Mouse (Mus musculus): Measurements from ENCODE around the gene Sstr4. TPM values are rescaled to one million over a fixed set of nuclear protein-coding genes. Genes with fewer than 3 reads are reported as not detected.

Sstr4 gene
- polyA plus RNA-seq, 1 experiment from 2014 or later, result 3.5 TPM

DNA sequence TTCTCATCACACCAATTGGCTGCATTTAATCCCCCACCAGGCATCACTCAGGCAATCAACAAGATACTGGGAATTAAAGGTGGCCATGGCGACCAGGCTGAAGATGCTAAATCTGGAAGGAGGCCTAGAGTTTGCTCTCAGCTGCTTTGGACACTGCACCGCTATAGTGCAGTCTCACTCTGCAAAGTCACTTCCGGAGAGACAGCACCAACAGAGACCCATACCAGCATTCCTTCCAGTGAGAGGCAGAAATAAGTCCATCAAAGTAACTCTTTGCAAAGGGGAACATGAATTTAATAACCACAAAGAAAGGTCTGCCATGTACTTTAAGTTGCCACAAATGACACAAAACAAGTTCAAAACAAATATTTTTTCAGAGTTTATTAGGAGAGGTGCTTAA, 41.1 kb downstream of the Sstr4 start:
- WGBS, result 67% methylated on average over 3 of the region's 3 CpGs

DNA sequence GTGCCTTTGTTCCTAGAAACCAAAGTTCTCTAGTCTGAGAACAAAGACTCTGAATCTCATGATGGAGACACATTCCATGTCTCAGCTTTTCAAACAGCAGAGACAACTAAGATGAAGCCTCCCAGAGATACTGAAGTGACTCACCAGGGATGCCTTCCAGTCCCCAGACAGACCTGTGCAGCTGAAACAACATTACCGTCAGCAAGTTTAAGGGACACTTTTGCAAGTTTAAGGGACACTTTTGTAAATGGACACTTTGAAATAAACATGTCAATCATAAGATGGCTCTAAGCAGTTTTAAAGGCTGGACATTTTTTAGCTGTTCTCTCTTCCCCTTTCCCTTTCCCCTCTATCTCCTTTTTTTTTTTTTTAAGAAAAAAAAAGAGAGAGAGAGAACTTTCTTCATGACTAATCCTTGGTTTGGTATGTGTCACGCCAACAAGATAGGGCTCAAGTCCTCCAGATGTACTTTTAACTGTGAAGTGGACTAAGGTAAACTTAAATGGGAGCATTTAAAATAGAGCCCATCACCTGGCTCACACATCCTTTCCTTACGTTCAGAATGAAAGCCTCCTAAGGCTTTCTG, 44.6 kb downstream of the Sstr4 start:
- Histone ChIP-seq H3K4me2 (ENCODE audit: low read depth, low read length) (no peak overlapping the region), H3K27me3 (ENCODE audit: control insufficient read depth, insufficient read depth, low read length) (no peaks in the 10 kb centered on the region), H3K9me3 (ENCODE audit: control insufficient read depth, low read length) (no peaks in the 10 kb centered on the region), H3K4me1 (ENCODE audit: control insufficient read depth, insufficient read depth, low read length) (no peaks in the 10 kb centered on the region), H3K27ac (ENCODE audit: low read depth, low read length) (no peak overlapping the region), H3K36me3 (ENCODE audit: control insufficient read depth, insufficient read depth, low read length) (no peaks in the 10 kb centered on the region), H3K9ac (replicated peaks; ENCODE audit: low read depth, low read length) (no peak overlapping the region), H3K4me3 (ENCODE audit: low read depth, low read length) (no peak overlapping the region)
- ATAC-seq (ENCODE audit: low read depth), result no peak
- 76% methylated on average over 3 of the region's 3 CpGs for WGBS

More for the DNA sequence above, 41.1 kb downstream of the Sstr4 start:
- Histone ChIP-seq H3K9ac (replicated peaks; ENCODE audit: low read depth, low read length) (no peak overlapping the region), H3K9me3 (ENCODE audit: control insufficient read depth, low read length) (no peaks in the 10 kb centered on the region), H3K4me1 (ENCODE audit: control insufficient read depth, insufficient read depth, low read length) (no peaks in the 10 kb centered on the region), H3K36me3 (ENCODE audit: control insufficient read depth, insufficient read depth, low read length) (no peaks in the 10 kb centered on the region), H3K4me2 (ENCODE audit: low read depth, low read length) (no peak overlapping the region), H3K27me3 (ENCODE audit: control insufficient read depth, insufficient read depth, low read length) (no peaks in the 10 kb centered on the region), H3K27ac (ENCODE audit: low read depth, low read length) (no peak overlapping the region), H3K4me3 (ENCODE audit: low read depth, low read length) (no peak overlapping the region)
- ATAC-seq (ENCODE audit: low read depth), result no peak

GRCm38 (mm10) chr2:148441421-148441820, 46.3 kb downstream of the Sstr4 start:
- H3K4me3 ChIP-seq (ENCODE audit: low read depth, low read length), result no peak overlapping the region

DNA sequence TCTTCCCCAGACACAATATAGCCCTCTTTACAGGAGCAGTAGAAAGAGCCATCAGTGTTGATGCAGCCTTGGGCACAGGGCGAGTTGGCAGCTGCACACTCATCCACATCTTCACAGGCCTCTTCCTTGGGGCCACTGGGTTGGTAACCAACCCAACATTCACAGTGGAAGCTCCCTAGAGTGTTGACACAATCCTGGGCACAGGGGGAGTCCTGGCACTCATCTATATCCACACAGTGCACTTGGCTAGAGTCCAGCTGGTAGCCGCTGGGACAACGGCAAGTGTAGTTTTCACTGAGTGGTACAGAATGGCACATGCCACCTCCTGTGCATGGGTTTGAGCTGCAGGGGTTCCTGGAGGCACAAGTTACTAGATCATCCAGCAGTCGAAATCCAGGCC, 47.0 kb downstream of the Sstr4 start:
- Histone ChIP-seq H3K9me3 (ENCODE audit: control insufficient read depth, low read length) (no peaks in the 10 kb centered on the region), H3K9ac (replicated peaks; ENCODE audit: low read depth, low read length) (no peak overlapping the region), H3K27ac (ENCODE audit: low read depth, low read length) (no peak overlapping the region), H3K27me3 (ENCODE audit: control insufficient read depth, insufficient read depth, low read length) (no peaks in the 10 kb centered on the region), H3K4me1 (ENCODE audit: control insufficient read depth, insufficient read depth, low read length) (no peaks in the 10 kb centered on the region), H3K4me3 (ENCODE audit: low read depth, low read length) (no peak overlapping the region), H3K36me3 (ENCODE audit: control insufficient read depth, insufficient read depth, low read length) (no peaks in the 10 kb centered on the region), H3K4me2 (ENCODE audit: low read depth, low read length) (0 out of 2 replicates have a peak overlapping the region, but pooled peaks have one; percentile 1)
- WGBS, result 71% methylated on average over 4 of the region's 4 CpGs
- peak; percentile 28; the same call in 1 of the 2 replicates for ATAC-seq (ENCODE audit: low read depth)

More at GRCm38 (mm10) chr2:148441421-148441820, 46.3 kb downstream of the Sstr4 start:
- no peak overlapping the region for H3K27ac ChIP-seq (ENCODE audit: low read depth, low read length)
- no peaks in the 10 kb centered on the region for H3K9me3 ChIP-seq (ENCODE audit: control insufficient read depth, low read length)
- H3K27me3 ChIP-seq (ENCODE audit: control insufficient read depth, insufficient read depth, low read length), result no peaks in the 10 kb centered on the region
- no peak overlapping the region for H3K4me2 ChIP-seq (ENCODE audit: low read depth, low read length)
- no peak for ATAC-seq (ENCODE audit: low read depth)
- no peak overlapping the region for H3K9ac ChIP-seq (replicated peaks; ENCODE audit: low read depth, low read length)
- H3K36me3 ChIP-seq (ENCODE audit: control insufficient read depth, insufficient read depth, low read length), result no peaks in the 10 kb centered on the region
- no peaks in the 10 kb centered on the region for H3K4me1 ChIP-seq (ENCODE audit: control insufficient read depth, insufficient read depth, low read length)
- WGBS, result 87% methylated on average over 10 of the region's 10 CpGs

DNA sequence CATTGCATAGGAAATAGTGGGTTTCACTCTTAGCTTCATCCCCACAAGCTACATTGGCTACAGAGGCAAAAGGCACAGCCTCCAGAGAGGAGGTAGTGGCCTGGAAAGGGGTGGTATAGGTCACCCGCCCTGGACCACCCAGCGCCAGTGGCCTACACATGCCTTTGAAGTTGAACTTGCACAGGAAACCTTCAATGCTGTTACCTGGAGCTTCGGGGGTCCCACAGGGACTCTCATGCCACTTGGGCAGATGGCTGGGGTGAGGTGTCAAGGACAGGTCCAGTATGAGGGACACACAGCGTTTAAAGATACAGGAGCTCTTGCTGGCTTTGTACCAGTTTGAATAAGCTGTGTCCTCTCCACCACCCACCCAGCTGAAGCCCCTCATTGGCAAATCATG, 47.6 kb downstream of the Sstr4 start:
- ATAC-seq (ENCODE audit: low read depth), result no peak
- 0 out of 2 replicates have a peak overlapping the region, but pooled peaks have one; percentile 2 for H3K27ac ChIP-seq (ENCODE audit: low read depth, low read length)
- no peak overlapping the region; the same call in 1 of the 2 replicates for H3K4me3 ChIP-seq (ENCODE audit: low read depth, low read length)
- H3K9me3 ChIP-seq (ENCODE audit: control insufficient read depth, low read length), result no peaks in the 10 kb centered on the region
- 93% methylated on average over 4 of the region's 4 CpGs for WGBS
- no peaks in the 10 kb centered on the region for H3K27me3 ChIP-seq (ENCODE audit: control insufficient read depth, insufficient read depth, low read length)
- no peak overlapping the region for H3K9ac ChIP-seq (replicated peaks; ENCODE audit: low read depth, low read length)
- H3K4me1 ChIP-seq (ENCODE audit: control insufficient read depth, insufficient read depth, low read length), result no peaks in the 10 kb centered on the region
- H3K4me2 ChIP-seq (ENCODE audit: low read depth, low read length), result no peak overlapping the region
- H3K36me3 ChIP-seq (ENCODE audit: control insufficient read depth, insufficient read depth, low read length), result no peaks in the 10 kb centered on the region

- H3K4me1 ChIP-seq (ENCODE audit: control insufficient read depth, insufficient read depth, low read length), result no peaks in the 10 kb centered on the region
- H3K9ac ChIP-seq (replicated peaks; ENCODE audit: low read depth, low read length), result no peak within 1 kb of the TSS
- no peaks in the 10 kb centered on the region for H3K9me3 ChIP-seq (ENCODE audit: control insufficient read depth, low read length)
- no peak within 1 kb of the TSS for H3K4me2 ChIP-seq (ENCODE audit: low read depth, low read length)
- H3K27ac ChIP-seq (ENCODE audit: low read depth, low read length), result 0 out of 2 replicates have a peak within 1 kb of the TSS, but pooled peaks have one; percentile 2
- 67% methylated on average over 13 of the region's 13 CpGs for WGBS
- H3K4me3 ChIP-seq (ENCODE audit: low read depth, low read length), result no peak within 1 kb of the TSS; the same call in 1 of the 2 replicates
- ATAC-seq (ENCODE audit: low read depth), result peak; percentile 51; the same call in 1 of the 2 replicates
- no peaks in the 10 kb centered on the region for H3K27me3 ChIP-seq (ENCODE audit: control insufficient read depth, insufficient read depth, low read length)
- H3K36me3 ChIP-seq (ENCODE audit: control insufficient read depth, insufficient read depth, low read length), result no peaks in the 10 kb centered on the region
Observed at GRCm38 (mm10) chr2:148443249-148443958, 48.3 kb downstream of the Sstr4 start, which contains the start of gene Cd93. TSS of gene Cd93 (minus strand) at chr2:148443563.

- ATAC-seq (ENCODE audit: low read depth), result no peak
- H3K4me2 ChIP-seq (ENCODE audit: low read depth, low read length), result no peak overlapping the region
- H3K9ac ChIP-seq (replicated peaks; ENCODE audit: low read depth, low read length), result no peak overlapping the region
- H3K4me3 ChIP-seq (ENCODE audit: low read depth, low read length), result no peak overlapping the region
- H3K27ac ChIP-seq (ENCODE audit: low read depth, low read length), result no peak overlapping the region
- 88% methylated on average over 1 of the region's 1 CpGs for WGBS
- no peaks in the 10 kb centered on the region for H3K36me3 ChIP-seq (ENCODE audit: control insufficient read depth, insufficient read depth, low read length)
- H3K4me1 ChIP-seq (ENCODE audit: control insufficient read depth, insufficient read depth, low read length), result no peaks in the 10 kb centered on the region
- H3K9me3 ChIP-seq (ENCODE audit: control insufficient read depth, low read length), result no peaks in the 10 kb centered on the region
- H3K27me3 ChIP-seq (ENCODE audit: control insufficient read depth, insufficient read depth, low read length), result no peaks in the 10 kb centered on the region
Observed at GRCm38 (mm10) chr2:148444472-148444871, 49.3 kb downstream of the Sstr4 start.

- Histone ChIP-seq H3K4me3 (ENCODE audit: low read depth, low read length) (no peak overlapping the region), H3K27me3 (ENCODE audit: control insufficient read depth, insufficient read depth, low read length) (no peaks in the 10 kb centered on the region), H3K9me3 (ENCODE audit: control insufficient read depth, low read length) (no peaks in the 10 kb centered on the region), H3K36me3 (ENCODE audit: control insufficient read depth, insufficient read depth, low read length) (no peaks in the 10 kb centered on the region), H3K27ac (ENCODE audit: low read depth, low read length) (no peak overlapping the region), H3K4me1 (ENCODE audit: control insufficient read depth, insufficient read depth, low read length) (no peaks in the 10 kb centered on the region), H3K9ac (replicated peaks; ENCODE audit: low read depth, low read length) (no peak overlapping the region), H3K4me2 (ENCODE audit: low read depth, low read length) (no peak overlapping the region)
- no peak for ATAC-seq (ENCODE audit: low read depth)
- 98% methylated on average over 1 of the region's 1 CpGs for WGBS
Observed at GRCm38 (mm10) chr2:148445616-148446015, 50.5 kb downstream of the Sstr4 start.

All from neural tube, embryonic 14.5 days (tissue).